Mouse (Mus musculus) spleen, embryonic (tissue): ENCODE measurements around the gene Gpr137c.

Experiments
- CTCF ChIA-PET: fragments of 350-600 bp; sonication (Branson Sonifier 250); formaldehyde crosslinking; loops from one replicate; lab custom pipeline; 2022; lab: Charles Lee

Gene Gpr137c

GRCm38 (mm10) chr14:45282066-45282465 lies 62.5 kb downstream of the Gpr137c start:
- CTCF ChIA-PET = no interaction called here

DNA sequence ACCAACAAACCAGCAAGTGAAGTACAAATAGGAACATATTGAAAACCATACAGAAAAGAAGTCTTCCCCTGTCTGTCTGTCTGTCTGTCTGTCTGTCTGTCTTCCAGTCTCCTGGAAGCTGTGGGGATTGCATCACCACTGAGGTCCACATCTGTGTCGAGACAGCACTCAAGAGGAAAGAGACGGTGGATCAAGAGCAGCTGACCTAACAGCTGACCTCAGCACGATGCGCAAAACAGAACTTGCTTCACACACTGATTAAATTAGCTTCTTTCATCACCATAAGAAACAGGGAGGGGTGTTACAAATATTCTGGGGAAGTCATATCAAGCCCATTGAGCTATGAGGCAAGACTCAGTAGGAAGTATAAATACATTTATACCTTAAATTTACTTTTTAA lies 72.1 kb downstream of the Gpr137c start:
- CTCF ChIA-PET = no interaction called here

- CTCF ChIA-PET = no interaction called here
Observed at GRCm38 (mm10) chr14:45303939-45304338, 84.4 kb downstream of the Gpr137c start.

GRCm38 (mm10) chr14:45304389-45304788 lies 84.9 kb downstream of the Gpr137c start:
- CTCF ChIA-PET = no interaction called here

DNA sequence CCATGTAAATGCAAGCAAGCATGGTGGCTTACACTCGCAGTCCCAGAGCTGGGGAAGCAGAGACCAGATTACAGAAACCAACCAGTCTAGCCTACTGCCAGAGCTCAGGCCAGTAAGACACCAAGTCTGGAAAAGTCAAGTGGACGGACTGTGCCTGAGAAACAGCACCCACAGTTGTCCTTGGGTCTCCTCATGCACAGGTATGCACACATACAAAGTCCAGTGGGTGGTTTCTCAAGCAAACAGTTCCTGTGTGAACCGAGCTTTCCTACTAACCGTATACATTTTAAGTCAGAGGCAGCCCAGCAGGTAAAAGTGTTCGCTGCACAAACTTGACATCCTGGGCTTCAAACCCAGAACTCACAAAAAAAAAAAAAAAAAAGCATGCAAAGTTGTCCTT lies 86.3 kb downstream of the Gpr137c start:
- CTCF ChIA-PET = no interaction called here

GRCm38 (mm10) chr14:45307630-45308328 lies 88.3 kb downstream of the Gpr137c start:
- CTCF ChIA-PET = no interaction called here

- CTCF ChIA-PET = no interaction called here
Observed at GRCm38 (mm10) chr14:45309646-45310045, 90.1 kb downstream of the Gpr137c start.

DNA sequence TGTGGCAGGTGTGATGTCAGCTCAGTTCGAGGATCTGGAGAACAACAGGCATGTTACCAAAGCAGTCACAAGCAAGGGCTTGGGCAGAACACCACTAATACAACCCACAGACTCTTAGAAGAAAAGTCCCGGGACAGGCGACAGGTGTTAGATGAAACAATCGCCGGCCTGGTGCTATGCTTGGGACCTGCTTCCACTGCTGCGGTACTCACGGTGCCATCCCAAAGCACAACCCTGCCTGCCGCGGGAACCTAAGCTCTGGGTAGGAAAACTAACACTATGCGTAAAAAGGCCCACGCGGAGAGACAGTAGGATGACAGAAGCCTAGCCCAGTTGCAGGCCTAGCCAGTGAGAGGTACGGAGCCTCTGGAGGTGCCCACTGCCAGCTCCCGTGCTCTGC lies 90.6 kb downstream of the Gpr137c start:
- CTCF ChIA-PET = no interaction called here

DNA sequence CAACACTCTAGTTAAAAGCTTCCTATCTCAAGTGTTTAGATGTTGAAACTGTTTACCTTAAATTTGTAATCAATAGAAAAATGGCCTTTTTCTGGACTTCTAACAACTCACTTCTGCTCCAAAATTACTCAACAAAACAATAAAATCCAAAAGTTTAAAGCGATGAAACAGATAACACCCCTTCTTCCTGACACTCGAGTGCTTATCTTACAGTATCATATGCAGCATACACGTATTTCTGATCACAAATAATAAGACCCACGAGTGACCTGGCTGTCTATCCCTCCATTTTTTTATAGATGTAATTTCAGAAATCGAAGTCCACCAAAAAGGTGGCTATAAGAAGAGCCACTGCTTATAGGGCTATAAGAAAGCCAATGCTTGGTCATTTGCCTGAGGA lies 97.4 kb downstream of the Gpr137c start:
- CTCF ChIA-PET = no interaction called here

DNA sequence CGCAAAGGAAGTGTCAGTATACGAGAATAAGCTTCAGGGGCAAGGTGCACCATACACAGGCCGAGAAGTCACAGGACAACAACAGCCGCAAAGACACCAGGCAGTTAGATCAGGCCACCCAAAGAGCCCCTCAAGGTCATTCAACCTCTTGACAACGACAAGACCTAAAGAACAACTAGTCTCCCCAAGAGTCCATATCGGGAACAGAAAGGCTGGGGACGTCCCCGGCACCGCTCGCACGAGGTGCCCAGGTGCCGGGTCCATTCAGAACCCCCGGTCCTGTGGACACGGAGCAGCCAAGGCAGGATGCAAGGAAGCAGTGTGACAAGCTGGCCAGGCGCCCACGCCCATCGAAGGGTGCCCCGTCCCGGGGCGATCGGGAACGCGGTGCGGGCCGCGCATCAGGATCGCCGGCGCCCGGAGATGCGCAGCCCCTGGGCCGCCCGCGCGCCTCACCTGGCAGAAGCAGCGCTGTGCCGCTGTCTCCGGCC lies 98.4 kb downstream of the Gpr137c start:
- CTCF ChIA-PET = no interaction called here

DNA sequence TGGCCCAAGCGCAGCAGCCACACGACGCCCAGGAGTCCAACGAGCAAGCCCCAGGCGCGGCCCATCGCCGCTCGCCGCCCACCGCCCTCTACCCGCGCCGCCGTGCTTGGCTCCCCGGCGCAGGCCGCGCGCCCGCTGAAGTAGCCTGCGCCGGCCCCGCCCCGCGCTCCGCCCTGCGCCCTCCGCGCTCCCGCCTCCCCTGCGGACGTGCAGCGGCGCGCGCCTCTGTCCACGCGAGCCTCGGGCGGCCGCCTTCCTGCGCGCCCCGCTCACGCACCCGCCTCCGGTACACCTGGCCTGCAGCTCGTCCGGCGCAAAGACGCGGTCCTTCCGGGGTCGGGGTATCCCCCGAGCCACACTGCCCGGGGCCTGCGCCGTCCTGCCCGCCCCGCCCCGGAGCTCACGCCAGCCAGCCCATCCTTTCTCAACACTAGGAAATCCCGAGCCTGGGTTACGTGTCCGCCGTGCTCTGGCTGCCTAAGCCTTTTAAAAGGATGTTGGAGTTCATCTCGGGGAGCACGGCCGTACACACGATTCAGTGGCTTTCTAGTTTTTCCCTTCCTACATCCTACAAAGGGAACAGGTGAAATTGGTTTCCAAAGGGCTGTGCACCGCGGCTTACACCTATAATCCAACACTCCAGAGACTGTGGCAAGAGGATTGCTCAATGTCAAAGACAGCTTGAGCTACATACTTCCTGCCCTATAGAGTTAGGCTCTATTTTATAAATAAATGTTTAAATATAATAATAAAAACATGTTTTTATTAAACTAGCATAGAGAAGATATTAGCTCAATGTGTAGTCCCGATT lies 99.1 kb downstream of the Gpr137c start, which contains the start of gene Ero1l:
Gene Ero1l (minus strand): TSS at position 346 of the 811 bp plus-strand sequence.
- CTCF ChIA-PET = no interaction called here

DNA sequence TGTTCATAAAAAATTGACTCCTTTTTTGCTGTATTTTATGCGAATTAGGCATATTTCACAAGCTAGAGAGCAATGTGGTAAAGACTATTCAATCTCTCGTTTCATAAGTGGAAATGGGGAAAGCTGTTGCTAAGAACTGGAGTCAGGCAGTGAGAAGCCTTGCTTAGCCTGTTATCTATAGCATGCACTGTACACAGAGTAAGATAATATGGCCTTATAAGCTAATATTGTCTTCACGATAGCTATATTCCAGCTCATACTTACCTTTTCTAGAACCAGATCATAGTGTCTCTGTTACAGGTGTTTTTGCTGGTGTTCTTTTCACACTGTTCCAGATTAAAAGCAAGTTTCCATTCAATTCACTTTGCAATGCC lies 99.7 kb downstream of the Gpr137c start:
- CTCF ChIA-PET = no interaction called here

DNA sequence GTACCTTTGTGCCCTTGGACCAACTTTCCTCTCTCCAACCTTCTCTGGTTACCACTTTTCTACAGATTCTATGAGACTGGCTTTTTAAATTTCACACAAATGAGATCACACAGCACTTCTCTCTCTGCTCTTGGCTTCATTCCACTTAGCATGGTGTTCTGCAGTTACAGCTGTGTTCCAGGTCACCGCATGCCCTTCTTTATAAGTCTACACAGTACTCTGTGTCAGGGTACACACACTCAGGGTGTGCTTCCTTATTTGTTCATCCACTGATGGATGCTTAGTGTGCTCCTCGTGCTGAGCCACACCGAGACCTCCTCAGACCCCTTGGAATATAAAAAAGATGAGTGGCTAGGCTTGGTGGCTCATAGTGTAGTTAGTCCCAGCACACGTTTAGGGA lies 100.6 kb downstream of the Gpr137c start:
- CTCF ChIA-PET = no interaction called here

- CTCF ChIA-PET = no interaction called here
Observed at GRCm38 (mm10) chr14:45321067-45321466, 101.5 kb downstream of the Gpr137c start.

GRCm38 (mm10) chr14:45321622-45322021 lies 102.1 kb downstream of the Gpr137c start:
- CTCF ChIA-PET = no interaction called here

DNA sequence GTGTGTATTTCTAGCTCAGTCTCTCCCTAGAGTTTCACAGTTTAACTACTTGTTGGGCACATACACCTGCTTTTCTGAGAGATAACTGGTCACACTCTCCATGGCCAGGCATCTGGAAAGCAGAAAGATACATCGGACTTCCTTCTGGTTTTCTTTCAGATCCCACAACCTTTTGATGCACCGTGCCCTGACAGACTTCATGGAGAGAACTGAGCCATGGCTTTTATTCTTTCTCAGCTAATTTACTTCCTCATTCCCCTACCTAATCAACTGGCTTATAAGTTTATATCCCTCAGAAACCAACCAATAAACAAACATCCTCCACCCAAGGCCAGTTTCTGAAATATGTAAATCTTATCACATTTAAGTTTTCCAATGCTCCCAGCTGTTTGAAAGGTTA lies 102.9 kb downstream of the Gpr137c start:
- CTCF ChIA-PET = no interaction called here

DNA sequence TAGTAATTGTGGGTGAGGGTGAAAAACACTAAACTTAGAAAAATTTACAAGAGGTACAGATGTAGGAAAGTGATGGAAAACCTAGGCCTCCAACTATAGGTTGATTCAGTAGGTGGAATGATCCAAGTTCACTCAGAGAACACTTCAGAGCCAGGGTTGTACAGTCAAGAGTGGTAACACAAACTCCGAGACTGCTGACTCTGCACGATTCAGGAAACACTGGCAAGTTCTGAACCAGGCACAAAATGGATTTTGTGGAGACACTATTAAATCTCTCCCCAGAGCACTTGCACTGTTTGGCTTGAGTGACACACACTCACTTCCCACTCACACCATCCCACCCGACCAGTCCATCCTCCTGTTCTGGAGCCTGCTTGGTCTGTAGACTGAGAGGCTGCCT lies 103.8 kb downstream of the Gpr137c start:
- CTCF ChIA-PET = no interaction called here

GRCm38 (mm10) chr14:45325471-45325870 lies 106.0 kb downstream of the Gpr137c start:
- CTCF ChIA-PET = no interaction called here

DNA sequence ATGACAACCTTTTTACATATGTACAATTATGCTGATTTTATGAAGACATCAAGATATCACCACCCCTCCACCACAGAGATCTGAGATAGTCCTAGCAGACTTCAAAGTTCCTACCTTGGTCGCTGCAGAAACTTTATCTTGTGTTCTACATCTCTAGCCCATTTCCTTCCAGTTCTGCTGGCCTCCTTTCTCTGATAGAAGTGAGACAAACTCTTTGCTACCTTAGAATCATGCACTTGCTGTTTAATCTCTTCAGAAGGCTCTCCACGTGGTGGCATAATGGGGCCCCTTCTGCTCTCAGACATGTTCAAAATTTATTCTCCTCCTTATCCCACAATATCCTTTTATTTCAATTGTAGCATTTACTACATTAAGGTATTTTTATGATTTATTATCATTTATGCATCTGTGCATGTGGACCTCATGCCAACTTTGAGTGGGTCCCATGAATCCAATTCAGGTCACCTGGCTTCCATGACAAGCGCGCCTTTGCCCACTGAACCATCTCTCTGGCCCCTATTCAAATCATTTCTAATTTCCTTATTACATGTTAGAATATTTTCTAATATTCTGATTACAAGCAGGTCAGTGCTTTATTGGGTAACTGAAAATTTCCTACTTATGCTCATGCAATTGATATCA lies 108.7 kb downstream of the Gpr137c start:
- CTCF ChIA-PET = no interaction called here

- CTCF ChIA-PET = interaction anchor here (0.6 to 0.7 kb wide), 2 partner anchors 24 to 57 kb away, joined by 4 read pairs; no protein-coding TSS in a partner anchor
Observed at GRCm38 (mm10) chr14:45329018-45329588, 109.6 kb downstream of the Gpr137c start.

DNA sequence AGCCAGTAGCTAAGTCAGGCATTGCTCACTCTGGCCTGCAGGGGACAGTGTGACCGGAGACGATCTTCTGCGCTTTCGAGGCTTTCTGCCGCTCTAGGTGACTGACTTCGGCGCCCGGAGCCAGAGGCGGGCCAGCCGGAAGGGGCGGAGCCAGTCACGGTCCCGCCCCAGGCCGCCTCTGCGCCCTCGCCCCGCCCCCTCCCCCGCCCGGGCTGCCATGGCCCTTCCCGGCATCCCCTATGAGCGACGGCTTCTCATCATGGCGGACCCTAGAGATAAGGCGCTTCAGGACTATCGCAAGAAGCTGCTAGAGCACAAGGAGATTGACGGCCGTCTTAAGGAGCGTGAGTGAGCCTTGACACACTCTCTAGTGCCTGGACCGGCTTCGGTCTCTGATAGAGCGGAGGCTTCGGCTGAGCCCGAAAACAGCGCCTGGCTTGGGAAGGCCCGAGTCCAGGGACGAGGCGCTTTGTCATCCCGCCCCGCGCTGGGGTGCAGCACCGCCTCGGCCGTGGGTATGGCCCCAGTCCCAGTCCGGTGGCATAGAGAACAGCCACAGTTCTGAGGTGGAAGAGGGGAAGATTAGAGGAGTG lies 110.2 kb downstream of the Gpr137c start, which contains the start of gene Psmc6:
Gene Psmc6 (plus strand): TSS at position 200 of the 593 bp plus-strand sequence.
- CTCF ChIA-PET = interaction anchor here (0.6 to 0.7 kb wide), 3 partner anchors 24 to 268 kb away, joined by 4 to 6 read pairs (median 4); no protein-coding TSS in a partner anchor
